Mouse (Mus musculus) right cerebral cortex, postnatal 36 days (tissue): ENCODE data around the gene Gm48552.

Source experiments
- DNase-seq, 2 experiments: peaks; one replicate each; pipeline ENCODE4 v3.0.0; 2022; ENCODE audit warnings: low spot score in 2 of 2, mixed read lengths in 1 of 2

The Gm48552 gene

GRCm38 (mm10) chr10:81362336-81362949, 26.4 kb upstream of the Gm48552 start:
- no peak for DNase-seq

GRCm38 (mm10) chr10:81363436-81364346, 25.1 kb upstream of the Gm48552 start:
- no peak for DNase-seq

- no peak for DNase-seq
Observed at GRCm38 (mm10) chr10:81364666-81365065, 24.1 kb upstream of the Gm48552 start.

- DNase-seq: peak in 1 of 2 experiments; percentile 58
Observed at GRCm38 (mm10) chr10:81365073-81365472, 23.7 kb upstream of the Gm48552 start.

GRCm38 (mm10) chr10:81365672-81366476, 22.9 kb upstream of the Gm48552 start, which contains the start of gene 4930404N11Rik:
4930404N11Rik (minus strand) TSS chr10:81365816.
- DNase-seq: no peak

GRCm38 (mm10) chr10:81366477-81367206, 22.2 kb upstream of the Gm48552 start:
- DNase-seq: no peak

GRCm38 (mm10) chr10:81367207-81367495, 21.7 kb upstream of the Gm48552 start:
- no peak for DNase-seq

GRCm38 (mm10) chr10:81375322-81375721, 13.5 kb upstream of the Gm48552 start:
- DNase-seq: no peak

- DNase-seq: no peak
Observed at GRCm38 (mm10) chr10:81376561-81377361, 12.0 kb upstream of the Gm48552 start.

- no peak for DNase-seq
Observed at GRCm38 (mm10) chr10:81377362-81377664, 11.5 kb upstream of the Gm48552 start.

GRCm38 (mm10) chr10:81377793-81378552, 10.8 kb upstream of the Gm48552 start, which contains the start of gene Fzr1:
Fzr1 (minus strand) TSS chr10:81378516.
- DNase-seq: no peak

- peak; percentile 100 for DNase-seq
Observed at GRCm38 (mm10) chr10:81378553-81379182, 10.1 kb upstream of the Gm48552 start.

GRCm38 (mm10) chr10:81379183-81379553, 9.6 kb upstream of the Gm48552 start:
- DNase-seq: no peak

- no peak for DNase-seq
Observed at GRCm38 (mm10) chr10:81379809-81380378, 8.9 kb upstream of the Gm48552 start.

GRCm38 (mm10) chr10:81382039-81382438, 6.8 kb upstream of the Gm48552 start:
- DNase-seq: no peak

GRCm38 (mm10) chr10:81383802-81384604, 4.8 kb upstream of the Gm48552 start, which contains the start of the genes Dohh and Gm48551:
Dohh (plus strand) TSS chr10:81384428.
Gm48551 (plus strand) TSS chr10:81384466.
- peak; percentile 98 for DNase-seq

- DNase-seq: no peak
Observed at GRCm38 (mm10) chr10:81384605-81384982, 4.2 kb upstream of the Gm48552 start.

GRCm38 (mm10) chr10:81385603-81386306, 3.0 kb upstream of the Gm48552 start:
- no peak for DNase-seq
